Mouse (Mus musculus): ENCODE data around the gene Atp2a2. TPM values are rescaled to one million over a fixed set of nuclear protein-coding genes. Genes with fewer than 3 reads are reported as not detected.

Gene Atp2a2
- polyA plus RNA-seq, 1 experiment = 94.2 TPM

GRCm38 (mm10) chr5:122449946-122450345 is 52.1 kb downstream of the Atp2a2 start:
- H3K27me3 ChIP-seq (replicated peaks; ENCODE audit: control insufficient read depth, insufficient read depth, low read length) = no peaks in the 10 kb centered on the region
- no peak overlapping the region for H3K4me3 ChIP-seq (ENCODE audit: insufficient read depth, low read depth, low read length)
- peaks cover 2% of the 10 kb centered on the region; the same call in 1 of the 2 replicates for H3K4me1 ChIP-seq (ENCODE audit: control insufficient read depth, insufficient read depth, low read length)
- H3K36me3 ChIP-seq (ENCODE audit: control insufficient read depth, insufficient read depth, low read length) = peaks cover 2% of the 10 kb centered on the region; the same call in 1 of the 2 replicates
- H3K27ac ChIP-seq (ENCODE audit: insufficient read depth, low read depth, low read length) = no peak overlapping the region
- WGBS = 51% methylated on average over 7 of the region's 7 CpGs
- no peak for DNase-seq
- TF ChIP-seq POLR2A (IDR thresholded peaks at IDR 0.05; ENCODE audit: low read depth, low read length) (no peak), CTCF (conservative IDR thresholded peaks at IDR 0.05; ENCODE audit: insufficient read depth, insufficient read length, low read depth, low read length) (no peak)

- WGBS = 84% methylated on average over 5 of the region's 5 CpGs
- Histone ChIP-seq H3K27me3 (replicated peaks; ENCODE audit: control insufficient read depth, insufficient read depth, low read length) (no peaks in the 10 kb centered on the region), H3K4me1 (ENCODE audit: control insufficient read depth, insufficient read depth, low read length) (peaks cover 2% of the 10 kb centered on the region; the same call in 1 of the 2 replicates), H3K4me3 (ENCODE audit: insufficient read depth, low read depth, low read length) (no peak overlapping the region), H3K27ac (ENCODE audit: insufficient read depth, low read depth, low read length) (no peak overlapping the region), H3K36me3 (ENCODE audit: control insufficient read depth, insufficient read depth, low read length) (no peaks in the 10 kb centered on the region)
- no peak for DNase-seq
- TF ChIP-seq CTCF (conservative IDR thresholded peaks at IDR 0.05; ENCODE audit: insufficient read depth, insufficient read length, low read depth, low read length) (no peak; the same call in 1 of the 2 replicates), POLR2A (IDR thresholded peaks at IDR 0.05; ENCODE audit: low read depth, low read length) (no peak)
Observed at GRCm38 (mm10) chr5:122448869-122449268, 53.2 kb downstream of the Atp2a2 start.

- Histone ChIP-seq H3K4me3 (ENCODE audit: insufficient read depth, low read depth, low read length) (no peak overlapping the region), H3K27me3 (replicated peaks; ENCODE audit: control insufficient read depth, insufficient read depth, low read length) (no peaks in the 10 kb centered on the region), H3K36me3 (ENCODE audit: control insufficient read depth, insufficient read depth, low read length) (no peaks in the 10 kb centered on the region), H3K4me1 (ENCODE audit: control insufficient read depth, insufficient read depth, low read length) (peaks cover 2% of the 10 kb centered on the region; the same call in 1 of the 2 replicates), H3K27ac (ENCODE audit: insufficient read depth, low read depth, low read length) (no peak overlapping the region)
- 76% methylated on average over 8 of the region's 8 CpGs for WGBS
- DNase-seq = no peak
- no peak for TF ChIP-seq POLR2A (IDR thresholded peaks at IDR 0.05; ENCODE audit: low read depth, low read length)
- no peak for TF ChIP-seq CTCF (conservative IDR thresholded peaks at IDR 0.05; ENCODE audit: insufficient read depth, insufficient read length, low read depth, low read length)
Observed at GRCm38 (mm10) chr5:122447857-122448256, 54.2 kb downstream of the Atp2a2 start.

- DNase-seq = no peak
- no peak for TF ChIP-seq POLR2A (IDR thresholded peaks at IDR 0.05; ENCODE audit: low read depth, low read length)
- TF ChIP-seq CTCF (conservative IDR thresholded peaks at IDR 0.05; ENCODE audit: insufficient read depth, insufficient read length, low read depth, low read length) = no peak
- no peaks in the 10 kb centered on the region for H3K4me1 ChIP-seq (ENCODE audit: control insufficient read depth, insufficient read depth, low read length)
- H3K36me3 ChIP-seq (ENCODE audit: control insufficient read depth, insufficient read depth, low read length) = no peaks in the 10 kb centered on the region
- H3K27me3 ChIP-seq (replicated peaks; ENCODE audit: control insufficient read depth, insufficient read depth, low read length) = no peaks in the 10 kb centered on the region
- 81% methylated on average over 11 of the region's 11 CpGs for WGBS
- no peak overlapping the region for H3K27ac ChIP-seq (ENCODE audit: insufficient read depth, low read depth, low read length)
- no peak overlapping the region for H3K4me3 ChIP-seq (ENCODE audit: insufficient read depth, low read depth, low read length)
Observed at GRCm38 (mm10) chr5:122445051-122445610, 56.9 kb downstream of the Atp2a2 start.

GRCm38 (mm10) chr5:122444492-122444891 is 57.5 kb downstream of the Atp2a2 start:
- 92% methylated on average over 10 of the region's 10 CpGs for WGBS
- no peak for DNase-seq
- Histone ChIP-seq H3K27me3 (replicated peaks; ENCODE audit: control insufficient read depth, insufficient read depth, low read length) (no peaks in the 10 kb centered on the region), H3K4me1 (ENCODE audit: control insufficient read depth, insufficient read depth, low read length) (no peaks in the 10 kb centered on the region), H3K36me3 (ENCODE audit: control insufficient read depth, insufficient read depth, low read length) (no peaks in the 10 kb centered on the region), H3K4me3 (ENCODE audit: insufficient read depth, low read depth, low read length) (no peak overlapping the region), H3K27ac (ENCODE audit: insufficient read depth, low read depth, low read length) (no peak overlapping the region)
- TF ChIP-seq CTCF (conservative IDR thresholded peaks at IDR 0.05; ENCODE audit: insufficient read depth, insufficient read length, low read depth, low read length) (no peak), POLR2A (IDR thresholded peaks at IDR 0.05; ENCODE audit: low read depth, low read length) (no peak)

- peak; percentile 44 for DNase-seq
- Histone ChIP-seq H3K4me1 (ENCODE audit: control insufficient read depth, insufficient read depth, low read length) (no peaks in the 10 kb centered on the region), H3K27ac (ENCODE audit: insufficient read depth, low read depth, low read length) (peak overlapping the region; percentile 77), H3K27me3 (replicated peaks; ENCODE audit: control insufficient read depth, insufficient read depth, low read length) (no peaks in the 10 kb centered on the region), H3K36me3 (ENCODE audit: control insufficient read depth, insufficient read depth, low read length) (peaks cover 4% of the 10 kb centered on the region), H3K4me3 (ENCODE audit: insufficient read depth, low read depth, low read length) (no peak overlapping the region)
- WGBS = 78% methylated on average over 12 of the region's 12 CpGs
- no peak for TF ChIP-seq CTCF (conservative IDR thresholded peaks at IDR 0.05; ENCODE audit: insufficient read depth, insufficient read length, low read depth, low read length)
- no peak for TF ChIP-seq POLR2A (IDR thresholded peaks at IDR 0.05; ENCODE audit: low read depth, low read length)
Observed at GRCm38 (mm10) chr5:122440095-122440630, 61.9 kb downstream of the Atp2a2 start.

GRCm38 (mm10) chr5:122439400-122440094 is 62.5 kb downstream of the Atp2a2 start:
- Histone ChIP-seq H3K4me1 (ENCODE audit: control insufficient read depth, insufficient read depth, low read length) (no peaks in the 10 kb centered on the region), H3K4me3 (ENCODE audit: insufficient read depth, low read depth, low read length) (no peak overlapping the region), H3K27me3 (replicated peaks; ENCODE audit: control insufficient read depth, insufficient read depth, low read length) (no peaks in the 10 kb centered on the region), H3K36me3 (ENCODE audit: control insufficient read depth, insufficient read depth, low read length) (peaks cover 4% of the 10 kb centered on the region), H3K27ac (ENCODE audit: insufficient read depth, low read depth, low read length) (peak overlapping the region; percentile 77)
- TF ChIP-seq CTCF (conservative IDR thresholded peaks at IDR 0.05; ENCODE audit: insufficient read depth, insufficient read length, low read depth, low read length) (no peak), POLR2A (IDR thresholded peaks at IDR 0.05; ENCODE audit: low read depth, low read length) (no peak)
- 70% methylated on average over 19 of the region's 19 CpGs for WGBS
- DNase-seq = peak; percentile 71

All from kidney, adult 2 months (tissue).